Mouse (Mus musculus) small intestine, adult 2 months (tissue): ENCODE measurements around the gene Mrpl34. TPM values are rescaled to one million over a fixed set of nuclear protein-coding genes. Genes with fewer than 3 reads are reported as not detected.

ENCODE experiments used
- H3K27ac ChIP-seq: fragments of 200-500 bp; 2 replicates; pipeline ENCODE4 v1.5.1; 2012; ENCODE audit warnings: low read depth, low read length, control low read depth, inconsistent platforms; ENCODE audit not compliant: insufficient read depth
- H3K27me3 ChIP-seq: fragments of 200-500 bp; 2 replicates; pipeline ENCODE4 v1.6.1; 2012; ENCODE audit warnings: mild to moderate bottlenecking, moderate library complexity, low read length, inconsistent platforms; ENCODE audit not compliant: control insufficient read depth, insufficient read depth
- H3K36me3 ChIP-seq: fragments of 200-500 bp; 2 replicates; pipeline ENCODE4 v1.6.1; 2012; ENCODE audit warnings: mild to moderate bottlenecking, low read length, control low read depth, inconsistent platforms; ENCODE audit not compliant: control insufficient read depth, insufficient read depth
- H3K4me1 ChIP-seq: fragments of 200-500 bp; 2 replicates; pipeline ENCODE4 v1.6.1; 2012; ENCODE audit warnings: low read length, inconsistent platforms, mixed read lengths; ENCODE audit not compliant: control insufficient read depth, insufficient read depth, insufficient read length
- H3K4me3 ChIP-seq: fragments of 200-500 bp; 2 replicates; pipeline ENCODE4 v1.5.1; 2012; ENCODE audit warnings: low read depth, mild to moderate bottlenecking, control low read depth, inconsistent platforms, low read length, moderate library complexity
- CTCF ChIP-seq: fragments of 200-500 bp; IDR thresholded peaks from 2 replicates; pipeline ENCODE4 v1.5.1; 2012; ENCODE audit warnings: low read depth, mild to moderate bottlenecking, control low read depth, inconsistent platforms, low read length, moderate library complexity, mixed read lengths; ENCODE audit not compliant: insufficient replicate concordance, insufficient read length; ENCODE audit errors: extremely low read depth
- POLR2A ChIP-seq: fragments of 200-500 bp; IDR thresholded peaks from 2 replicates; pipeline ENCODE4 v1.6.1; 2012; ENCODE audit warnings: low read depth, mild to moderate bottlenecking, control low read depth, inconsistent platforms, low read length, moderate library complexity
- WGBS: fragments of 180-500 bp; shearing (Covaris S2); methylation state at CpG from one replicate; pipeline ENCODE4 v1.1.7; 2018; 5-methylcytosine and 5-hydroxymethylcytosine counted together
- polyA plus RNA-seq: library from polyadenylated mRNA; depleted of rRNA; stranded (reverse); fragments of >200 nt; gene quantifications from 2 replicates; pipeline ENCODE4 v1.2.3, GENCODE M21; 2012

Mrpl34 gene
- polyA plus RNA-seq, 1 experiment = 170 TPM

- 0 out of 2 replicates have a peak within 1 kb of the TSS, but pooled peaks have one; percentile 2 for H3K27ac ChIP-seq
These were observed 4.2 kb downstream of the Mrpl34 start, which contains the start of gene Dda1 for GRCm38 (mm10) chr8:71468916-71469315. TSS of gene Dda1 (plus strand) at chr8:71469199.

GRCm38 (mm10) chr8:71469411-71469810 is 4.7 kb downstream of the Mrpl34 start:
- 0 out of 2 replicates have a peak overlapping the region, but pooled peaks have one; percentile 2 for H3K27ac ChIP-seq
- H3K4me3 ChIP-seq = peak overlapping the region; percentile 86
- TF ChIP-seq CTCF (no peak), POLR2A (no peak; the same call in 1 of the 2 replicates)
- peaks cover 6% of the 10 kb centered on the region; the same call in 1 of the 2 replicates for H3K4me1 ChIP-seq
- no peaks in the 10 kb centered on the region for H3K27me3 ChIP-seq
- peaks cover 16% of the 10 kb centered on the region for H3K36me3 ChIP-seq
- WGBS = under 1% methylated on average over 24 of the region's 24 CpGs

More at GRCm38 (mm10) chr8:71468916-71469315, 4.2 kb downstream of the Mrpl34 start, which contains the start of gene Dda1:
- WGBS = under 1% methylated on average over 52 of the region's 52 CpGs
- TF ChIP-seq CTCF (no peak), POLR2A (peak; percentile 76)
- Histone ChIP-seq H3K27me3 (no peaks in the 10 kb centered on the region), H3K4me1 (peaks cover 11% of the 10 kb centered on the region), H3K4me3 (peak within 1 kb of the TSS; percentile 86), H3K36me3 (peaks cover 14% of the 10 kb centered on the region)

- peak overlapping the region; percentile 86; the same call in 1 of the 2 replicates for H3K4me3 ChIP-seq
These were observed 5.6 kb downstream of the Mrpl34 start for GRCm38 (mm10) chr8:71470146-71470912.

GRCm38 (mm10) chr8:71470913-71471255 is 6.1 kb downstream of the Mrpl34 start:
- Histone ChIP-seq H3K27me3 (no peaks in the 10 kb centered on the region), H3K36me3 (peaks cover 18% of the 10 kb centered on the region), H3K4me1 (peaks cover 9% of the 10 kb centered on the region; the same call in 1 of the 2 replicates), H3K27ac (no peak overlapping the region), H3K4me3 (no peak overlapping the region)
- TF ChIP-seq POLR2A = no peak
- no peak for TF ChIP-seq CTCF
- WGBS = 67% methylated on average over 5 of the region's 5 CpGs

More at GRCm38 (mm10) chr8:71470146-71470912, 5.6 kb downstream of the Mrpl34 start:
- Histone ChIP-seq H3K4me1 (peaks cover 6% of the 10 kb centered on the region; the same call in 1 of the 2 replicates), H3K36me3 (peaks cover 18% of the 10 kb centered on the region), H3K27ac (no peak overlapping the region), H3K27me3 (no peaks in the 10 kb centered on the region)
- no peak for TF ChIP-seq CTCF
- no peak for TF ChIP-seq POLR2A
- WGBS = 92% methylated on average over 3 of the region's 3 CpGs

GRCm38 (mm10) chr8:71471861-71472260 is 7.1 kb downstream of the Mrpl34 start:
- no peak overlapping the region for H3K27ac ChIP-seq
- 95% methylated on average over 17 of the region's 17 CpGs for WGBS
- peaks cover 11% of the 10 kb centered on the region for H3K4me1 ChIP-seq
- peaks cover 18% of the 10 kb centered on the region for H3K36me3 ChIP-seq
- TF ChIP-seq POLR2A (no peak), CTCF (no peak)
- H3K4me3 ChIP-seq = no peak overlapping the region
- H3K27me3 ChIP-seq = no peaks in the 10 kb centered on the region

GRCm38 (mm10) chr8:71472601-71473386 is 8.0 kb downstream of the Mrpl34 start:
- H3K27ac ChIP-seq = no peak overlapping the region
- H3K4me3 ChIP-seq = no peak overlapping the region
- TF ChIP-seq CTCF (peak; percentile 28; the same call in 1 of the 2 replicates), POLR2A (no peak)
- no peaks in the 10 kb centered on the region for H3K27me3 ChIP-seq
- H3K4me1 ChIP-seq = peaks cover 11% of the 10 kb centered on the region
- WGBS = 90% methylated on average over 8 of the region's 8 CpGs
- H3K36me3 ChIP-seq = peaks cover 18% of the 10 kb centered on the region

GRCm38 (mm10) chr8:71474344-71474743 is 9.6 kb downstream of the Mrpl34 start:
- no peaks in the 10 kb centered on the region for H3K27me3 ChIP-seq
- peaks cover 11% of the 10 kb centered on the region for H3K4me1 ChIP-seq
- no peak overlapping the region for H3K27ac ChIP-seq
- H3K4me3 ChIP-seq = no peak overlapping the region
- no peak for TF ChIP-seq POLR2A
- no peak for TF ChIP-seq CTCF
- H3K36me3 ChIP-seq = peaks cover 18% of the 10 kb centered on the region
- WGBS = 93% methylated on average over 18 of the region's 18 CpGs
